Mouse (Mus musculus) hindbrain, embryonic 13.5 days (tissue): Measurements from ENCODE around the gene Col16a1. TPM values are rescaled to one million over a fixed set of nuclear protein-coding genes. Genes with fewer than 3 reads are reported as not detected.

ENCODE experiments used
- ATAC-seq: fragments of 200-750 bp; cut with Nextera tagmentation; 2 replicates; pipeline ENCODE4 v1.8.0; 2017; ENCODE audit warnings: moderate TSS enrichment; ENCODE audit not compliant: low FRiP score
- H3K27ac ChIP-seq: fragments of 300-500 bp; sonication (generic); 2 replicates; pipeline ENCODE4 v1.5.1; 2015; ENCODE audit warnings: inconsistent platforms, mild to moderate bottlenecking, moderate library complexity
- H3K27me3 ChIP-seq: fragments of 300-500 bp; sonication (generic); 2 replicates; pipeline ENCODE4 v1.6.1; 2015; ENCODE audit warnings: mild to moderate bottlenecking, inconsistent platforms
- H3K36me3 ChIP-seq: fragments of 300-500 bp; sonication (generic); 2 replicates; pipeline ENCODE4 v1.6.1; 2015; ENCODE audit warnings: mild to moderate bottlenecking, inconsistent platforms
- H3K4me1 ChIP-seq: fragments of 300-500 bp; sonication (generic); replicated peaks from 2 replicates; pipeline ENCODE4 v1.6.1; 2015; ENCODE audit warnings: inconsistent platforms
- H3K4me2 ChIP-seq: fragments of 300-500 bp; sonication (generic); 2 replicates; pipeline ENCODE4 v1.6.1; 2015; ENCODE audit warnings: inconsistent platforms, mild to moderate bottlenecking, moderate library complexity
- H3K4me3 ChIP-seq: fragments of 300-500 bp; sonication (generic); 2 replicates; pipeline ENCODE4 v1.5.1; 2015; ENCODE audit warnings: mild to moderate bottlenecking, inconsistent platforms
- H3K9ac ChIP-seq: fragments of 300-500 bp; sonication (generic); 2 replicates; pipeline ENCODE4 v1.6.1; 2015; ENCODE audit warnings: mild to moderate bottlenecking, inconsistent platforms
- H3K9me3 ChIP-seq: fragments of 300-500 bp; sonication (generic); 2 replicates; pipeline ENCODE4 v1.6.1; 2016; ENCODE audit warnings: inconsistent platforms
- WGBS: fragments of 180-500 bp; shearing (Covaris S2); methylation state at CpG from one replicate; pipeline ENCODE4 v1.1.7; 2015; 5-methylcytosine and 5-hydroxymethylcytosine counted together
- polyA plus RNA-seq: library from polyadenylated mRNA; unstranded; fragments of >200 nt; fragmentation: Nextera tagmentation; extraction: Ambion mirVana; gene quantifications from 2 replicates; pipeline ENCODE4 v1.2.1, GENCODE M21; 2015

Gene Col16a1
- polyA plus RNA-seq, 1 experiment from 2014 or later = 5.8 TPM

GRCm38 (mm10) chr4:130121560-130121959 is 73.9 kb downstream of the Col16a1 start:
- ATAC-seq = no peak
- Histone ChIP-seq H3K36me3 (peaks cover 57% of the 10 kb centered on the region), H3K4me3 (no peak overlapping the region), H3K27ac (no peak overlapping the region), H3K9ac (no peak overlapping the region), H3K4me2 (no peak overlapping the region), H3K9me3 (no peaks in the 10 kb centered on the region), H3K4me1 (no peaks in the 10 kb centered on the region), H3K27me3 (no peaks in the 10 kb centered on the region)
- WGBS = 80% methylated on average over 8 of the region's 8 CpGs

DNA sequence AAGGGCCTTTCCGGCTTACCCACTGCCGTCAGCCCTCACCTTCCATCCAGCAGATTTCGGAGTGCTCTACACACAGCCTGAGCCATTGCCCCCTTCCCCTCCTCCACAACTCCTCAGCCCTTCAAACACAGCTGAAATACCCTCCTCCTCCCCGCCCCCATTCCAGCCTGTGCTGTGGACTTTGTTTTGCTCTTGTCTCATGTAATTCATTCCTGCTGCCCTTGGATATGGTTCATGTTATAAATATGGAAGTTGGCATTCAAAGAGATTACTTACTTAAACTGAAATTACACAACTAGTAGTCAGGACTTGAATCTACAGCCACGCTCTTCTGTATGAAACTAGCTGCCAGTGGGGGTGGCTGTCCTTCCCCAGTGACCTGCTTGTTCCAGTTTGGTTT is 75.4 kb downstream of the Col16a1 start:
- H3K9ac ChIP-seq = no peak overlapping the region
- H3K36me3 ChIP-seq = peaks cover 69% of the 10 kb centered on the region
- no peak overlapping the region for H3K4me2 ChIP-seq
- H3K4me1 ChIP-seq = no peaks in the 10 kb centered on the region
- H3K27ac ChIP-seq = no peak overlapping the region
- H3K4me3 ChIP-seq = no peak overlapping the region
- 90% methylated on average over 5 of the region's 5 CpGs for WGBS
- no peaks in the 10 kb centered on the region for H3K27me3 ChIP-seq
- H3K9me3 ChIP-seq = no peaks in the 10 kb centered on the region
- ATAC-seq = no peak

DNA sequence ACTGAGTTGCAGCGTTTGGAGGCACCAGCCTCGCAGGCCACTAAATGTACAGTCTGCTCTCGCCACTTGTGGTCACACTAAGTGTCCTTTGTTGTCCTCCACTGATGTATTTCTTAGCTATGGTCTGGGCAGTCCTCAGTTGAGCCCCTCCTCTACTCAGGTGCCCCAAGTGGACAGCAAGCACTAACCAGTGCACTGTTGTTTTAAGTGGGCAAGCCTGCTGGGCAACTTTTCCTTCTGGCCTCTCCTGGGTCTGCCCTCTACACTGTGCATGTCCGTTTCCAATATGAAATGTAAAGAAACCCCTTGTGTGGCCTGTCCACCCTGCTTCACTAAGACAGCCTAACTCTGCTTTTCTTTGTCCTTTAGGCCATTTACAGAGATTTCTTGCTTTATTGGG is 76.5 kb downstream of the Col16a1 start:
- Histone ChIP-seq H3K4me3 (no peak overlapping the region), H3K27ac (no peak overlapping the region), H3K4me1 (no peaks in the 10 kb centered on the region), H3K27me3 (no peaks in the 10 kb centered on the region), H3K4me2 (no peak overlapping the region), H3K36me3 (peaks cover 71% of the 10 kb centered on the region), H3K9ac (no peak overlapping the region), H3K9me3 (no peaks in the 10 kb centered on the region)
- 95% methylated on average over 4 of the region's 4 CpGs for WGBS
- ATAC-seq = no peak

DNA sequence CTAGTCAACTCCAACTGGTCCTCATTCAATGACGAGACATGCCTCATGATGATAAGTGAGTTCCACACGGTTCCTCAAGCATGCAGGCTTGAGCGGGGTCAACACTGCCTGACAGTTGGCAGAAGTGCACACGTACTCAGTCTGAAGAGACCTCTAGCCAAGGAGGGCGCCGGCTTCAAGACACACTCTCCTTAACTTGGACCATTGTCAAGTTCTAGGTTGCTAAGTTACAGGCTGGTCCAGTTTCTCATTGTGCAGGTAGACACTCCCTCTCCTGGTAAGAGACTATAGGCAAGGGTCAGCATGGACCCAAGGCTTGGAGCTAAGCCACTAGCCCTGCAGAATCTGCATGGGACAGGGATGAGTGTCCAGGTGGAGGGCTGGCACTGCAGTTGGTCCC is 77.5 kb downstream of the Col16a1 start:
- Histone ChIP-seq H3K27me3 (no peaks in the 10 kb centered on the region), H3K4me3 (no peak overlapping the region), H3K27ac (no peak overlapping the region), H3K4me1 (no peaks in the 10 kb centered on the region), H3K9ac (no peak overlapping the region), H3K9me3 (no peaks in the 10 kb centered on the region), H3K36me3 (peaks cover 71% of the 10 kb centered on the region), H3K4me2 (no peak overlapping the region)
- no peak for ATAC-seq
- 93% methylated on average over 6 of the region's 6 CpGs for WGBS

DNA sequence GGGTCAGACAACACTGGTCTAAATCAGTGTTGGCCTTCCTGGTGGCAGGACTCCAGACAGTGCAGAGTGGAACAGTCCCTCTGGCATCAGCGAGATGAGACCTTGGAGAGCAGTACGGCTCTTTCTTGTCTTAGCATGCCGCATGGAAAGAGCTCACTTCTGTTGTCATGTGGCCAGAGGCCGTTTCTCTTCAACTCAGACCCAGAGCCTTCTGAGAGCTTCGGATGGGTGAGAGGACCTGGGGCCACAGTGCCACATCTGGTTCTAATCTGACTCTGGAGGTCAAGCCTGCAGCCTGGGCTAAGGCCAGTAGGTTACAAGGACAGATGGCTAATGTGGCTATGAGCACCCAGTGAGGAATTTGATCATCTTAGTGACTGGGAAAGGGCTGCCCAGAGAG is 78.3 kb downstream of the Col16a1 start:
- Histone ChIP-seq H3K4me3 (no peak overlapping the region), H3K27ac (no peak overlapping the region), H3K27me3 (no peaks in the 10 kb centered on the region), H3K9me3 (no peaks in the 10 kb centered on the region), H3K9ac (no peak overlapping the region), H3K4me1 (no peaks in the 10 kb centered on the region), H3K36me3 (peaks cover 71% of the 10 kb centered on the region), H3K4me2 (no peak overlapping the region)
- ATAC-seq = no peak
- 72% methylated on average over 5 of the region's 5 CpGs for WGBS

DNA sequence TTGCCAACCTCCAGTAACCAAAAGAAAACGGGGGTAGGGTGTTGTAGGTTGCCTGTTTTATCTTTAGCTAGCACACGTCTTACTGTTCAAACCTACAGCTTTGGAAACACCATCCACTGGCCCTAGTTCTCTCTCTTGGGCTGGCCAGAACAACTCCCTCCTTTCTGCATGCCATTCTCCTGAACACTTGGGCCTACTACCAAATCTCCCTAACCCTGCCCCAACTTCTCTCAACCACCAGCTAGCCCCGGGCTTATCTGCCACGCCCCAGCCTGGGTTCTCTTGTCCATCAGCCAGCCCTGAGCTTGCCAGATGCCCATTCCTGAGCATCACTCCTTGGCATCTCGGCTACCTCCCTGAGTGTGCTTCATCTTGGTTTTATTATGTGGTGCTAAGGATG is 81.3 kb downstream of the Col16a1 start:
- no peak for ATAC-seq
- Histone ChIP-seq H3K9me3 (no peaks in the 10 kb centered on the region), H3K4me3 (no peak overlapping the region), H3K27me3 (no peaks in the 10 kb centered on the region), H3K36me3 (peaks cover 43% of the 10 kb centered on the region), H3K4me2 (no peak overlapping the region), H3K9ac (no peak overlapping the region), H3K4me1 (0 out of 2 replicates have a peak, but pooled peaks cover 3% of the 10 kb centered on the region), H3K27ac (no peak overlapping the region)
- WGBS = 87% methylated on average over 5 of the region's 5 CpGs

DNA sequence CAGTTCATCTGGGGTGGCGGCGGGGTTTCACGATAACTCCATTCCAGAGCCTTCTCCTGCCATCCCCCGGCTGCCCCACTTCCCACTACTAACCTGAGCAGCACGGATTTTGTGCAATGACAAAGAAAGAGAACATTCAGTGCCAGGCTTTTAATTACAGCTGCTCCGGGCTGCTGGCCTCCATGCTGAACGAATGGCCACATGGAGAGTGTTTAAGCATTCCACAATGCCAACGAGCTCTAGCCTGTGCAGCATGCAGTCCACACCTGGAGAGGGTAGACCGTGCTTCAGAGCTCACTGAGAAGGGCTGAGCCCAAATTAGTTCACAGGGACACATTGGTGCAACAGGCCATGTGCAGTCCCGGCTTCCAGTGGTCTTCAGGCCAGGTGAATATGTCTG is 82.4 kb downstream of the Col16a1 start:
- no peak for ATAC-seq
- Histone ChIP-seq H3K9ac (no peak overlapping the region), H3K27ac (no peak overlapping the region), H3K9me3 (no peaks in the 10 kb centered on the region), H3K4me1 (0 out of 2 replicates have a peak, but pooled peaks cover 6% of the 10 kb centered on the region), H3K4me3 (no peak overlapping the region), H3K4me2 (no peak overlapping the region), H3K36me3 (peaks cover 31% of the 10 kb centered on the region), H3K27me3 (0 out of 2 replicates have a peak, but pooled peaks cover 5% of the 10 kb centered on the region)
- 80% methylated on average over 10 of the region's 10 CpGs for WGBS

DNA sequence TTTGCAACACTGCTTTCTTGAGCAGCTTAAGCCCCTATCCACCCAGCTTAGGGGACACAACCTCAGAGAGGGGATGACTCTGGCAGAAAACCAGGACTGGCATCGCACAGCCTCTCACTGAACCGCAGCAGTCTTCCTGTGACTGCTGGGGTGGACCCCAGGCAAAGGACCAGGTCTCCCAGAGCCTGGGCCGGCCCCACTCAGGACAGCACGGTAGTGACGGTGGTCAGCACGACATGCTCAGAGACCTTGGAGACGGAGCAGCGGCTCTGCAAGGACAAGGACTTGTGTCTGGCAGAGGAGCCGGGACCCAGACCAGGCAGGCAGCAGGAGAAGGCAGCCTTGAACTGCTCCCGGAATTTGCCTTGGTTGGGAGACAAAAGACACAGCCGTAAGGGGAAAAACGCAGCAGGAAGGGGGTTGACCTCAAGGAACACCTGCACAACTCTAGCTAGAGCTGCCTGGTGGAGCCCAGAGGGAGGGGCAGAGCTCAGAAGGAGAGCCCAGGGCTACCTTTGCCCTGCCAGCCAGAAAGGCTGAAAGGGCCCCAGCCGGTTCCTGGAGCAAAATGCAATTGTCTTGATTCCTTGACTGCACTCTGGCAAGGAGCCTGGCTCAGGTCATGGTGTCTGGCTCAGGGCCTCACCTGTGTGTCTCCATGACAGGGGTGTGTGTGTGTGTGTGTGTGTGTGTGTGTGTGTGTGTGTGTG is 83.2 kb downstream of the Col16a1 start:
- WGBS = 52% methylated on average over 13 of the region's 13 CpGs
- Histone ChIP-seq H3K36me3 (peaks cover 24% of the 10 kb centered on the region), H3K4me2 (no peak overlapping the region), H3K27me3 (0 out of 2 replicates have a peak, but pooled peaks cover 10% of the 10 kb centered on the region), H3K9ac (no peak overlapping the region), H3K4me3 (no peak overlapping the region), H3K4me1 (0 out of 2 replicates have a peak, but pooled peaks cover 12% of the 10 kb centered on the region), H3K27ac (no peak overlapping the region), H3K9me3 (no peaks in the 10 kb centered on the region)
- ATAC-seq = no peak

DNA sequence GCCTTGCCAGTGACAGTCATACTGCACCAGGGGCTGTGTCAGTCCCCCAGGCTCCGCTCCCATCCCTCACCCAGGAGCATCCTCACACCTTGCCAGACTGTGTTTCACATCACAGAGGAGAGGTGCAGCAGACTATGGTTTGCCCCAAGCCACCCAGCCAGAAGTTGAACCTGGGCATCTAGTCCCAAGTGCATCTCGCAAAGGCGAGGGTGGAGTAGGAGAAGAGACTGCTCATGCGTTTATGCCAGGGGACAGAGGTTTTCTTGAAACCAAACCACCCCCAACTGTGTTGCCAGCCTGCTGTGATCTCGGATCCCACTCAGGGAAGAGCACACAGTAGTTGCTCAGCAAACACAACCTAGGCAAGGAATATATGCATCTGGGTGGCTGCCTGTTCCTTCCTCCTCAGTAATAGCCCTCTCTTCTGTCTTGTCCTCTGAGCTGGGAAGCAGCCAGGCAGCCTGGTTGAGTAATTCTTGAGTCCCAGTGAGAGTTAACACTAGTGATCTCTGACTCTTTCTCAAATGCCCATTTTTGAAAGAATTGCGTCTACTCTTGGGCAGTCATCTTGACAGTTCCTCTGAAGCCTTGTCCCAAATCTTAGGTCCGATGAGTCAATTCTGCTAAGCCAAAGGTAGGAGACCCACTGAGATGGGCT is 83.9 kb downstream of the Col16a1 start:
- Histone ChIP-seq H3K9ac (no peak overlapping the region), H3K4me1 (0 out of 2 replicates have a peak, but pooled peaks cover 12% of the 10 kb centered on the region), H3K4me2 (no peak overlapping the region), H3K9me3 (no peaks in the 10 kb centered on the region), H3K4me3 (no peak overlapping the region), H3K36me3 (peaks cover 16% of the 10 kb centered on the region), H3K27me3 (peaks cover 14% of the 10 kb centered on the region), H3K27ac (no peak overlapping the region)
- no peak for ATAC-seq
- WGBS = 87% methylated on average over 7 of the region's 7 CpGs

- Histone ChIP-seq H3K9ac (no peak overlapping the region), H3K4me3 (no peak overlapping the region), H3K4me1 (peaks cover 17% of the 10 kb centered on the region), H3K4me2 (no peak overlapping the region), H3K27ac (no peak overlapping the region), H3K9me3 (no peaks in the 10 kb centered on the region), H3K27me3 (peaks cover 32% of the 10 kb centered on the region), H3K36me3 (no peaks in the 10 kb centered on the region)
- 71% methylated on average over 6 of the region's 6 CpGs for WGBS
- no peak for ATAC-seq
These were observed 85.8 kb downstream of the Col16a1 start for GRCm38 (mm10) chr4:130133399-130133798.

GRCm38 (mm10) chr4:130138441-130139213 is 91.0 kb downstream of the Col16a1 start:
- peaks cover 80% of the 10 kb centered on the region for H3K27me3 ChIP-seq
- WGBS = under 1% methylated on average over 56 of the region's 57 CpGs
- H3K9ac ChIP-seq = peak overlapping the region; percentile 69
- H3K4me3 ChIP-seq = peak overlapping the region; percentile 42
- H3K36me3 ChIP-seq = no peaks in the 10 kb centered on the region
- H3K4me2 ChIP-seq = peak overlapping the region; percentile 85
- H3K27ac ChIP-seq = no peak overlapping the region
- ATAC-seq = peak; percentile 55
- H3K9me3 ChIP-seq = no peaks in the 10 kb centered on the region
- peaks cover 41% of the 10 kb centered on the region for H3K4me1 ChIP-seq

- ATAC-seq = 0 out of 2 replicates have a peak, but pooled peaks have one; percentile 19
- Histone ChIP-seq H3K4me3 (peak within 1 kb of the TSS; percentile 42), H3K9ac (peak within 1 kb of the TSS; percentile 69), H3K27ac (no peak within 1 kb of the TSS), H3K9me3 (no peaks in the 10 kb centered on the region), H3K27me3 (peaks cover 80% of the 10 kb centered on the region), H3K36me3 (no peaks in the 10 kb centered on the region), H3K4me1 (peaks cover 41% of the 10 kb centered on the region), H3K4me2 (peak within 1 kb of the TSS; percentile 85)
- under 1% methylated on average over 15 of the region's 15 CpGs for WGBS
These were observed 91.5 kb downstream of the Col16a1 start, which contains the start of gene Hcrtr1 for GRCm38 (mm10) chr4:130139214-130139492. TSS of gene Hcrtr1 (minus strand) at chr4:130139359.
